Mouse (Mus musculus) T-cell, adult 2 months (primary cell): Measurements from ENCODE around the gene AI481877.
A peak's percentile ranks its signal among the peaks of the same experiment; 100 is the strongest.
"Not testable (repeated sequence)": the region's sequence is repeated elsewhere in the genome, so short reads cannot be mapped to it uniquely, and the experiment has no call there.

Experiments
- DNase-seq: peaks from one replicate; pipeline ENCODE4 v3.0.0; 2022; ENCODE audit warnings: low spot score

AI481877 gene

GRCm38 (mm10) chr4:59138507-59139033 lies at the start of gene AI481877:
Gene AI481877 (minus strand): TSS chr4:59138983.
- DNase-seq = not testable (repeated sequence)

- no peak for DNase-seq
Observed at GRCm38 (mm10) chr4:59188474-59188801, 49.7 kb upstream of the AI481877 start.

GRCm38 (mm10) chr4:59187289-59187688 lies 48.5 kb upstream of the AI481877 start:
- DNase-seq = peak; percentile 58

- no peak for DNase-seq
Observed at GRCm38 (mm10) chr4:59185671-59186070, 46.9 kb upstream of the AI481877 start.

GRCm38 (mm10) chr4:59181320-59182271 lies 42.8 kb upstream of the AI481877 start:
- no peak for DNase-seq

GRCm38 (mm10) chr4:59177566-59177965 lies 38.8 kb upstream of the AI481877 start:
- no peak for DNase-seq

- no peak for DNase-seq
Observed at GRCm38 (mm10) chr4:59175929-59176328, 37.1 kb upstream of the AI481877 start.

- DNase-seq = no peak
Observed at GRCm38 (mm10) chr4:59175003-59175402, 36.2 kb upstream of the AI481877 start.

GRCm38 (mm10) chr4:59173181-59173922 lies 34.6 kb upstream of the AI481877 start:
- no peak for DNase-seq

GRCm38 (mm10) chr4:59172616-59173015 lies 33.8 kb upstream of the AI481877 start:
- no peak for DNase-seq

GRCm38 (mm10) chr4:59169981-59170380 lies 31.2 kb upstream of the AI481877 start:
- DNase-seq = no peak

GRCm38 (mm10) chr4:59167251-59167847 lies 28.6 kb upstream of the AI481877 start:
- DNase-seq = peak; percentile 65

GRCm38 (mm10) chr4:59164034-59164433 lies 25.3 kb upstream of the AI481877 start:
- DNase-seq = no peak

GRCm38 (mm10) chr4:59160959-59161670 lies 22.3 kb upstream of the AI481877 start:
- no peak for DNase-seq

- DNase-seq = no peak
Observed at GRCm38 (mm10) chr4:59160289-59160688, 21.5 kb upstream of the AI481877 start.

- DNase-seq = no peak
Observed at GRCm38 (mm10) chr4:59157654-59158053, 18.9 kb upstream of the AI481877 start.

- peak; percentile 37 for DNase-seq
Observed at GRCm38 (mm10) chr4:59156897-59157592, 18.3 kb upstream of the AI481877 start.

GRCm38 (mm10) chr4:59151953-59152352 lies 13.2 kb upstream of the AI481877 start:
- no peak for DNase-seq

- no peak for DNase-seq
Observed at GRCm38 (mm10) chr4:59150907-59151306, 12.1 kb upstream of the AI481877 start.

GRCm38 (mm10) chr4:59149043-59149442 lies 10.3 kb upstream of the AI481877 start:
- peak; percentile 10 for DNase-seq

- DNase-seq = no peak
Observed at GRCm38 (mm10) chr4:59128935-59129334, 9.8 kb downstream of the AI481877 start.
